Mouse (Mus musculus): ENCODE data around the gene Ppy.

- TF ChIP-seq CTCF (IDR thresholded peaks at IDR 0.05; ENCODE audit: insufficient read depth, low read depth, low read length) = no peak
- no peak for TF ChIP-seq POLR2A (IDR thresholded peaks at IDR 0.05; ENCODE audit: insufficient read depth, low read depth, low read length)
Observed at GRCm38 (mm10) chr11:102137625-102138446, 36.7 kb upstream of the Ppy start.
